Mouse (Mus musculus) midbrain, embryonic 15.5 days (tissue): ENCODE measurements at regions not wholly inside any gene's neighbourhood (a gene's known extent, or its start where the extent isn't known, plus 50 kb on each side); places are given as distances from the start of the nearest gene placed in this dataset.
A peak's percentile ranks its signal among the peaks of the same experiment; 100 is the strongest.

ENCODE experiments used
- ATAC-seq: fragments of 200-750 bp; cut with Nextera tagmentation; replicated peaks from 2 replicates; pipeline ENCODE4 v1.8.0; 2017; ENCODE audit warnings: moderate TSS enrichment
- H3K27ac ChIP-seq: fragments of 300-500 bp; sonication (generic); 2 replicates; pipeline ENCODE4 v1.5.1; 2015; ENCODE audit warnings: mild to moderate bottlenecking, inconsistent platforms
- H3K27me3 ChIP-seq: fragments of 300-500 bp; sonication (generic); replicated peaks from 2 replicates; pipeline ENCODE4 v1.6.1; 2015; ENCODE audit warnings: inconsistent platforms
- H3K36me3 ChIP-seq: fragments of 300-500 bp; sonication (generic); replicated peaks from 2 replicates; pipeline ENCODE4 v1.6.1; 2015; ENCODE audit warnings: inconsistent platforms
- H3K4me1 ChIP-seq: fragments of 300-500 bp; sonication (generic); 2 replicates; pipeline ENCODE4 v1.6.1; 2015; ENCODE audit warnings: inconsistent platforms
- H3K4me2 ChIP-seq: fragments of 300-500 bp; sonication (generic); 2 replicates; pipeline ENCODE4 v1.6.1; 2015; ENCODE audit warnings: inconsistent platforms, mild to moderate bottlenecking, moderate library complexity
- H3K4me3 ChIP-seq: fragments of 300-500 bp; sonication (generic); 2 replicates; pipeline ENCODE4 v1.5.1; 2015; ENCODE audit warnings: mild to moderate bottlenecking, inconsistent platforms
- H3K9ac ChIP-seq: fragments of 300-500 bp; sonication (generic); 2 replicates; pipeline ENCODE4 v1.6.1; 2015; ENCODE audit warnings: mild to moderate bottlenecking, inconsistent platforms
- H3K9me3 ChIP-seq: fragments of 300-500 bp; sonication (generic); 2 replicates; pipeline ENCODE4 v1.6.1; 2016; ENCODE audit warnings: inconsistent platforms
- WGBS: fragments of 180-500 bp; shearing (Covaris S2); methylation state at CpG from one replicate; pipeline ENCODE4 v1.1.7; 2015; ENCODE audit warnings: mixed read lengths; 5-methylcytosine and 5-hydroxymethylcytosine counted together

- Histone ChIP-seq H3K36me3 (no peaks in the 10 kb centered on the region), H3K4me1 (peaks cover 3% of the 10 kb centered on the region; the same call in 1 of the 2 replicates), H3K27ac (no peak overlapping the region), H3K9ac (no peak overlapping the region), H3K9me3 (no peaks in the 10 kb centered on the region), H3K4me2 (no peak overlapping the region), H3K4me3 (no peak overlapping the region), H3K27me3 (no peaks in the 10 kb centered on the region)
- WGBS = 47% methylated on average over 8 of the region's 8 CpGs
- 0 out of 2 replicates have a peak, but pooled peaks have one; percentile 52 for ATAC-seq
Observed at GRCm38 (mm10) chr6:31166347-31166746, 207.5 kb upstream of the Klf14 start.

GRCm38 (mm10) chr6:31167732-31168131 is 208.9 kb upstream of the Klf14 start:
- no peaks in the 10 kb centered on the region for H3K9me3 ChIP-seq
- no peak overlapping the region for H3K4me3 ChIP-seq
- no peak overlapping the region for H3K4me2 ChIP-seq
- 0 out of 2 replicates have a peak, but pooled peaks cover 3% of the 10 kb centered on the region for H3K4me1 ChIP-seq
- 85% methylated on average over 5 of the region's 5 CpGs for WGBS
- no peaks in the 10 kb centered on the region for H3K36me3 ChIP-seq
- H3K27ac ChIP-seq = no peak overlapping the region
- no peaks in the 10 kb centered on the region for H3K27me3 ChIP-seq
- H3K9ac ChIP-seq = no peak overlapping the region
- ATAC-seq = no peak

DNA sequence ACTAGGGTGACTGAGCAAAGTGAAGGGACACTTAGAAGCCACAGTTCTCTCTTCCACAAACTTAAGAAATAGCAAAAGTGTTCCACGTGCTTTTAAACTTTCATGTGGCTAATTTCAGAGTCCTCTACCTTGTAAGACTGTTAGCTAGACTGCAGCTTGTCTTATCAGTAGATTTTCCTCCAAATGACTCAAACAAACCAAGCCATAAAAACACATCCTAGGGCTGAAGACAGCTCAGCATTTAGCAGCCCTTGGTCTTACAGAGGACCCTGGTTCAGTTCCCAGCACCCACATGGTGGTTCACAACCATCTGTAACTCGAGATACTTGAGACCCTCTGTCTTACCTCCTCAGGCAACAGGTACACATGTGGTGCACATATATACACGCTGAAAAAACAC is 209.9 kb upstream of the Klf14 start:
- Histone ChIP-seq H3K4me1 (0 out of 2 replicates have a peak, but pooled peaks cover 3% of the 10 kb centered on the region), H3K4me2 (no peak overlapping the region), H3K36me3 (no peaks in the 10 kb centered on the region), H3K27ac (no peak overlapping the region), H3K27me3 (no peaks in the 10 kb centered on the region), H3K4me3 (no peak overlapping the region), H3K9ac (no peak overlapping the region), H3K9me3 (no peaks in the 10 kb centered on the region)
- no peak for ATAC-seq
- 88% methylated on average over 3 of the region's 3 CpGs for WGBS

GRCm38 (mm10) chr6:31169343-31169742 is 210.5 kb upstream of the Klf14 start:
- 88% methylated on average over 9 of the region's 9 CpGs for WGBS
- Histone ChIP-seq H3K27ac (no peak overlapping the region), H3K4me1 (0 out of 2 replicates have a peak, but pooled peaks cover 3% of the 10 kb centered on the region), H3K4me2 (no peak overlapping the region), H3K9me3 (no peaks in the 10 kb centered on the region), H3K9ac (no peak overlapping the region), H3K27me3 (no peaks in the 10 kb centered on the region), H3K4me3 (no peak overlapping the region), H3K36me3 (no peaks in the 10 kb centered on the region)
- ATAC-seq = no peak

DNA sequence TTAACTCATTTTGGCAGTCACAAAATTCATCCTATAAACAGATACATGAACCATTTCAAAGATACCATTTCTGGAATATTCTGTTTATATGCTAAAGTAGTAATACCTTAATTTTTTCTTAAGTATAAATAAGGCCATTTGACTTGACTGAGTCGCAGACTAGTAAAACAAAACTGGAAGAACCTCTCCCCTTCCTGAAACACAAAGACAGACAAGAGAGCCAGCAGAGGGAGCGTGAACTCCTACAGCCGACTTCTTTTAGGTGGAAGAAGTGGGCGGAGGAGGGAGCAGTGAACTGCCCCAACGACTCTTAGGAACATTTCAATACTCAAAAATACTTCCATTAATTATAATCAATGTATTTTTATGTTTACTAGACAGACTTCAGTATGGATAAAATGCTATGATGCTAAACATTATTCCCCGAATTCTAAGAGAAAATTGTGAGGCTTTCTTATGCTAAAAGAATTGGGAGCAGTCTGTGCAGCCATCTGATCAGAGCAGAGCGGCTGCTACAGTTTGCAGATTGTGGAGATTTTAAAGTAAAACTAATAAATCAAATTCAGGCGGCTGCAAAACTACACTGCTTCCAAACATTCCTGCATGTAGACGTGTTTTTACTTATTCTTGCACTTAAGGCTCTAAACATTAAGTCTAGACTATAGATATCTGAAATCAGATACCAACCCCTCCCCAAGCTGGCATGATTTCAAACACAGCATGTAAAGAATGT is 211.2 kb upstream of the Klf14 start:
- 66% methylated on average over 9 of the region's 9 CpGs for WGBS
- H3K4me3 ChIP-seq = no peak overlapping the region
- H3K27me3 ChIP-seq = no peaks in the 10 kb centered on the region
- no peak for ATAC-seq
- H3K27ac ChIP-seq = no peak overlapping the region
- no peaks in the 10 kb centered on the region for H3K9me3 ChIP-seq
- H3K4me1 ChIP-seq = 0 out of 2 replicates have a peak, but pooled peaks cover 3% of the 10 kb centered on the region
- no peaks in the 10 kb centered on the region for H3K36me3 ChIP-seq
- H3K4me2 ChIP-seq = no peak overlapping the region
- H3K9ac ChIP-seq = no peak overlapping the region

DNA sequence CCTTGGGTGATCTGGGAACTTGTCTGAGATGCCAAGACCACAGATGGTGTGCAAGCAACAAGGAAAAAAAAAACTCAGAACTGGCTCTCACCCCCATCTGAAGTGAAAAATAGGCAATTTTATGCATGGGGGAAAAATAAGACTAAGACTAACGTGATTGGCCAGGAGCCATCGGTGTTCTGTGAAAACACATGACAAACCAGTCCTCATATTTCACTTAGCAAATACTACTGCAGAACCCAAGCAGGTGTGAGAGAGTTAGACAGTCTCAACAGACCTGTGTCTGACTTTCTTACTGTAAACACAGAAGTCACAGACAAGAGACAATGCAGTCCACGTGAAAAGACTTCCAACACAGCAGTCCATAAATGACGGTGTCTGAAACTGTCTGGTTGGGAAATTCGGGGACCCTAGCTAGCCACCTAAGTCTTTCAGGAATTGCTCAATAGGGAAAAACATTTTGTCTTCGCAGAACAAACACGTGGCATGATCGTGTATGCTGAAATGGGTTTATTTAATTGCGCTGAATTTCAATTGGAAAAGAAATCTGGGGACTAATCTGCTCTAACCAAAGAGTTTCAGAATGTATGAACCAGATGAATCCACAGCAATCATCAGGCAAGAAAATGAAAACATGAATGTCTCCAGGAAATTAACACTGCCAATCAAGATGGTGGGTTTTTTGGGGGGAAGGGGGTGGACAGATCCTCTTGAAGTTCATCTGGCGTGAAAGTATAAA is 213.1 kb upstream of the Klf14 start:
- Histone ChIP-seq H3K4me3 (no peak overlapping the region), H3K9ac (no peak overlapping the region), H3K27ac (no peak overlapping the region), H3K27me3 (no peaks in the 10 kb centered on the region), H3K36me3 (no peaks in the 10 kb centered on the region), H3K4me1 (no peaks in the 10 kb centered on the region), H3K9me3 (no peaks in the 10 kb centered on the region), H3K4me2 (no peak overlapping the region)
- no peak for ATAC-seq
- 88% methylated on average over 10 of the region's 10 CpGs for WGBS

DNA sequence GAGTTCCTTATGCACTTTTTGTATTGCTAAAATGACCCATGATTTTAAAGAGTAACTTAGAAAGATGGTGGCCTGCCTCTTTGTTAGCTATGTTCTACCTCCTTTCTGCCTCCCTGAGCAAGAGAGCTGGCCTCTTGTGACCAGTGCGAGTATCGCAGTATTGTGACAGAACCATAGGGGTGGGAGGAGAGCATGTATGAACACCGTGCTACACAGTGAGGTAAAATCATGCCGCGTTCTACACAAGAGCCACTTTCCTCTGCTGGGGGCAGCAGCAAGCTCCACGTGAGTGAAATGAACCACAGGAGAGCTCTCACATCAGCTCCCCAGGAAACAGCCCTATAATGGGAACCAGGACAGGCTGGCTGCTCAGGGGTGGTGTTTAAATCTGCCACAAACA is 216.9 kb upstream of the Klf14 start:
- no peak overlapping the region for H3K4me3 ChIP-seq
- H3K27ac ChIP-seq = no peak overlapping the region
- H3K36me3 ChIP-seq = no peaks in the 10 kb centered on the region
- H3K9ac ChIP-seq = no peak overlapping the region
- no peak overlapping the region for H3K4me2 ChIP-seq
- ATAC-seq = no peak
- H3K27me3 ChIP-seq = no peaks in the 10 kb centered on the region
- H3K4me1 ChIP-seq = no peaks in the 10 kb centered on the region
- H3K9me3 ChIP-seq = no peaks in the 10 kb centered on the region
- WGBS = 74% methylated on average over 6 of the region's 6 CpGs

DNA sequence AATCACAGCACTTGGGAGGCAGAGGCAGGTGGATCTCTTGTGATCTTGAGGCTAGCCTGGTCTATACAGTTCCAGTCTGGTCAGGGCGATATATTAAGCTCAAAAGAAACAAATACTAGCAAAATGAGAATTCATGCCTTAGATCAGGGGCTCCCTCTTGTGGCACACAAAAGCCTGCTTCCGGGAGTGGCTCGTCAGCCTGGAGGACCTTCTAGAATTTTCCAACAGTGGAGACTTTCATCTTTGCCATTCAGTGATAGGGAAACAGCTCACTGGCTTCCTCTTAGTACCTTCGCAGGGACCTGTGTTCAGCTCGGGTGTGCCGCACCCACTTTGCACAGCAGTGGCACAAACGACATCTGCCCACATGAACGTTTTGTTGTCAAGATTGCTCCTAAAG is 217.5 kb upstream of the Klf14 start:
- no peak for ATAC-seq
- WGBS = 83% methylated on average over 8 of the region's 8 CpGs
- H3K27ac ChIP-seq = no peak overlapping the region
- H3K9ac ChIP-seq = no peak overlapping the region
- H3K27me3 ChIP-seq = no peaks in the 10 kb centered on the region
- no peaks in the 10 kb centered on the region for H3K9me3 ChIP-seq
- H3K4me3 ChIP-seq = no peak overlapping the region
- H3K4me1 ChIP-seq = no peaks in the 10 kb centered on the region
- no peaks in the 10 kb centered on the region for H3K36me3 ChIP-seq
- no peak overlapping the region for H3K4me2 ChIP-seq

DNA sequence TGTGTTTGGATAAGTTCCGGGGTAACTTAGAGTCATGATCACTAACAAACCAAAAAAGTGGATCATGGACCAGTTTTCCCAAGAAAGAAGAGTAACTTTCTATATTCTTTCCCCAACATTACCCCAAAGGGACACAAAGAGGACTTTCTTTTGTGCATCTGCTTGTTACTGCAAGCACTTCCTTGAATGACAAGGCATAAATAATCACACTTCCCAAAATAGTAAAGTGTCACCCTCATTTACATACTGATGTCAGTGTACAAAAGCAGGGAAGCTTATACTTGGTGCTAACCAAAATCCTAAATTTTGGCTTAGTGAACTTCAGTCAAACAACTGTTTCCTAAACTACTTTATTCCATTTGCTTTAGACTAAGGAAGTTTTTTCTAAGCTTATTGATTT is 218.0 kb upstream of the Klf14 start:
- Histone ChIP-seq H3K9ac (no peak overlapping the region), H3K36me3 (no peaks in the 10 kb centered on the region), H3K4me1 (no peaks in the 10 kb centered on the region), H3K9me3 (no peaks in the 10 kb centered on the region), H3K4me3 (no peak overlapping the region), H3K4me2 (no peak overlapping the region), H3K27me3 (no peaks in the 10 kb centered on the region), H3K27ac (no peak overlapping the region)
- ATAC-seq = no peak
- 91% methylated on average over 1 of the region's 1 CpGs for WGBS

DNA sequence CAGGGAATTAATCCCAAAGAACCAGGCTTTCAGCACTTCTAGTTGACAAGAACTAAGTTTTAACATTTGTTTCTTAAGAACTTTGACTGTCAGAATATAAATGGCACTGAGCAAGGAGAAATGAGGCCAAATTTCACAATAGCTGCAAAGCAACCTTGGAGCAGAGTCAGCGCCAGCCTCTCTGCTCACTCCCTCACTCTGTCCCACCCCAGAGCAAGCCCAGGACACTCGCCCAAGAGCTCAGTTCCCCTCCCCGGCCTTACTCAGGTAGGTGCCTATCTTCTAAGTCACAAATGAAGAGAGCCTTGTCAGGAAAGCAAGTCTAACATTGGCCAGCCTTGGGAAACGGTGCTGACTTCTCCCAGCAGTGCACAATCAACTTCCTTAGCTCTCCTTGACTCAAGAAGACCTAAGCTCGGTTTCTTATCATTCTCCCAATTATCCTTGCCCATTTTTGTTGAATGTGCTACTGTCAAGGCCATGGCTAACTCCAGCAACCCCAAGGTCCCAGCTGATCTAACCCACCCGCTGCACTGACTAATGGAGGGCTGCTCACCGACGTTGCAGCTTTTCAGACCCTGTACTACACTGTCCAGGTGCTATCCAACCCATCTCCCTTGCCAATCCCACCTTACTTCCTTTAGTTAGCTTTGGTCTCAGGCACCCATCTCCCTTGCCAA is 219.5 kb upstream of the Klf14 start:
- Histone ChIP-seq H3K9me3 (no peaks in the 10 kb centered on the region), H3K9ac (no peak overlapping the region), H3K4me3 (no peak overlapping the region), H3K27ac (no peak overlapping the region), H3K27me3 (no peaks in the 10 kb centered on the region), H3K4me1 (no peaks in the 10 kb centered on the region), H3K36me3 (no peaks in the 10 kb centered on the region), H3K4me2 (no peak overlapping the region)
- 87% methylated on average over 8 of the region's 8 CpGs for WGBS
- ATAC-seq = no peak

DNA sequence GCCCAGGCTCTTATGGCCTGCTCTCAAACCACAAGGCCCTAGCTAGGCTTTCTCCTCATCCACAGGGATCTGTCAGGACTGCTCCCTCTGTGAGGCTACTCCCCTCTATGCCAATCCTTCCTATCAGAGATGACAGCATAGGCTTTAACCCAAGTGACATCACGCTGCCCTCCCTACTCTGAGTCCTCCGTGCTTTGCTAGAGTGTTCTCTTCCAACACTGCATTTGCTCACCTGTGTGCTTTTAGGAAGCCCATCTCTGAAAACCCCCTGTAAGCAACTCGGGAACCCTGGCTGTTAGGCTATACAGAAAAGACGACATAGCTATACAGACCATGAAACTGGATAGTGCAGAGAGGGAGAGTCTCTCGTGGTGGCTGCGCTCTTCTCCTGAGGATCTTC is 216.3 kb upstream of the Mkln1 start:
- Histone ChIP-seq H3K9me3 (no peaks in the 10 kb centered on the region), H3K4me2 (no peak overlapping the region), H3K9ac (no peak overlapping the region), H3K36me3 (no peaks in the 10 kb centered on the region), H3K27me3 (no peaks in the 10 kb centered on the region), H3K27ac (no peak overlapping the region), H3K4me1 (no peaks in the 10 kb centered on the region), H3K4me3 (no peak overlapping the region)
- no peak for ATAC-seq
- 83% methylated on average over 6 of the region's 6 CpGs for WGBS

GRCm38 (mm10) chr6:31183127-31183526 is 215.4 kb upstream of the Mkln1 start:
- Histone ChIP-seq H3K4me2 (no peak overlapping the region), H3K27me3 (no peaks in the 10 kb centered on the region), H3K27ac (no peak overlapping the region), H3K36me3 (no peaks in the 10 kb centered on the region), H3K4me1 (no peaks in the 10 kb centered on the region), H3K9me3 (no peaks in the 10 kb centered on the region), H3K4me3 (no peak overlapping the region), H3K9ac (no peak overlapping the region)
- no peak for ATAC-seq
- WGBS = 39% methylated on average over 5 of the region's 5 CpGs
